Mouse (Mus musculus) limb, embryonic 11.5 days (tissue): ENCODE measurements around the gene Cpsf4. TPM values are rescaled to one million over a fixed set of nuclear protein-coding genes. Genes with fewer than 3 reads are reported as not detected.
"Not testable (repeated sequence)": the region's sequence is repeated elsewhere in the genome, so short reads cannot be mapped to it uniquely, and the experiment has no call there.

ENCODE experiments used
- ATAC-seq: fragments of 200-750 bp; cut with Nextera tagmentation; 2 replicates; pipeline ENCODE4 v1.8.0; 2017; ENCODE audit warnings: low read depth; ENCODE audit not compliant: insufficient number of reproducible peaks, low FRiP score, low TSS enrichment
- DNase-seq: peaks from one replicate; pipeline ENCODE4 v3.0.0-alpha.2; 2015; ENCODE audit warnings: low spot score
- H3K27ac ChIP-seq: fragments of 300-500 bp; sonication (generic); replicated peaks from 2 replicates; pipeline ENCODE4 v1.5.1; 2014; ENCODE audit warnings: low read depth, mild to moderate bottlenecking, low read length
- H3K27me3 ChIP-seq: fragments of 300-500 bp; sonication (generic); 2 replicates; pipeline ENCODE4 v1.6.1; 2014; ENCODE audit warnings: mild to moderate bottlenecking, low read length, mixed read lengths; ENCODE audit not compliant: control insufficient read depth, insufficient read depth
- H3K36me3 ChIP-seq: fragments of 300-500 bp; sonication (generic); 2 replicates; pipeline ENCODE4 v1.6.1; 2014; ENCODE audit warnings: mild to moderate bottlenecking, low read length, moderate library complexity, mixed read lengths; ENCODE audit not compliant: control insufficient read depth, insufficient read depth
- H3K4me1 ChIP-seq: fragments of 300-500 bp; sonication (generic); 2 replicates; pipeline ENCODE4 v1.6.1; 2014; ENCODE audit warnings: low read length, mixed read lengths; ENCODE audit not compliant: control insufficient read depth, insufficient read depth
- H3K4me2 ChIP-seq: fragments of 300-500 bp; sonication (generic); 2 replicates; pipeline ENCODE4 v1.6.1; 2014; ENCODE audit warnings: low read depth, mild to moderate bottlenecking, moderate library complexity; ENCODE audit not compliant: severe bottlenecking
- H3K4me3 ChIP-seq: fragments of 300-500 bp; sonication (generic); 2 replicates; pipeline ENCODE4 v1.5.1; 2014; ENCODE audit warnings: low read depth, low read length
- H3K9ac ChIP-seq: fragments of 300-500 bp; sonication (generic); 2 replicates; pipeline ENCODE4 v1.6.1; 2014; ENCODE audit warnings: mild to moderate bottlenecking, low read length
- H3K9me3 ChIP-seq: fragments of 300-500 bp; sonication (generic); 2 replicates; pipeline ENCODE4 v1.6.1; 2016; ENCODE audit warnings: low read length; ENCODE audit not compliant: control insufficient read depth
- WGBS: fragments of 180-500 bp; shearing (Covaris S2); extraction: QIAGEN DNeasy Blood & Tissue Kit; methylation state at CpG from one replicate; pipeline ENCODE4 v1.1.7; 2014; 5-methylcytosine and 5-hydroxymethylcytosine counted together
- polyA plus RNA-seq: library from polyadenylated mRNA; unstranded; fragments of >200 nt; fragmentation: Nextera tagmentation; extraction: Ambion mirVana; gene quantifications from 2 replicates; pipeline ENCODE4 v1.2.1, GENCODE M21; 2014

Cpsf4 gene
- polyA plus RNA-seq, 1 experiment from 2014 or later, result 39.8 TPM

DNA sequence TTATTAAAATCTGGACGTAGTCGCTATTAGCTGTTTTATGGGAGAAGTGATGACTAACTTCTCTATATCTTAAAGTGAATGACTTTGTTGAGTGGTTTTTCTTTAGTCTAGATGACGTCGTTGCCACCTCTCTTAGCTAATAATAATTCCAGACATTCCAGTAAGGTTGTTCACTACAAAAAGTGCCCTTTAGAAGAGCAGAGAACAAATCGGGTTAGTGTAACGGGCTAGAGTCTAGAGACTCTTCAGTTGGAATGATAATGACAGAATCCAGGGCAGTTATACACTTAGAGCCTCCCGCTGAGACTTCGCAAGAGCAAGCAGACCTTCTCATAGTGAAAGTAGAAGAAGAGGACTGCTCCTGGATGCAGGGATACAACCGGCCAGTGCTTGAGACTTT is 38.0 kb downstream of the Cpsf4 start:
- DNase-seq (no peak), ATAC-seq (no peak)
- 22% methylated on average over 9 of the region's 9 CpGs for WGBS
- Histone ChIP-seq H3K4me2 (peak overlapping the region; percentile 30), H3K27me3 (no peaks in the 10 kb centered on the region), H3K4me1 (peaks cover 7% of the 10 kb centered on the region), H3K9me3 (no peaks in the 10 kb centered on the region), H3K27ac (no peak overlapping the region), H3K36me3 (peaks cover 4% of the 10 kb centered on the region; the same call in 1 of the 2 replicates), H3K9ac (no peak overlapping the region), H3K4me3 (peak overlapping the region; percentile 42)

DNA sequence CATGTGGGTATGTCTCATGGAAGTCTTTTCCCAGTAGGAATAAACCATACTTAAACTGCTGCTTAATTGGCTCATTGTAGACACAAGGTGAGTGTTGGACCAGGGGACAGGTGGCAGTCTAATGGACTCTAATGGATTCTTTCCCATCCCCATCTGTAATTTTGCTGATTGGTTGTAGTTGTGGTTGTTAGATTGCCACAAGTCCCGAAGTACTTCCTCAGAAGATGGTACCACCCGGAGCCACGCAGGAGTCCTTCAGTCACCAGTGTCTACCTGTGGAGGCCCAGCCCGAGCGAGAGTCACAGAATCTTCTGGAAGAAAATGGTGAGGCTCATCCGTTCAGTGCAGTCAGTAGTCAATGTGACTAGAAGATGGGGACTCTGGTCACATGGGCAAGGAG is 40.4 kb downstream of the Cpsf4 start:
- Histone ChIP-seq H3K4me2 (no peak overlapping the region), H3K9ac (no peak overlapping the region), H3K4me3 (no peak overlapping the region), H3K9me3 (no peaks in the 10 kb centered on the region), H3K27ac (no peak overlapping the region), H3K36me3 (peaks cover 7% of the 10 kb centered on the region; the same call in 1 of the 2 replicates), H3K4me1 (peaks cover 7% of the 10 kb centered on the region), H3K27me3 (no peaks in the 10 kb centered on the region)
- 98% methylated on average over 6 of the region's 6 CpGs for WGBS
- DNase-seq, result no peak
- ATAC-seq, result no peak

DNA sequence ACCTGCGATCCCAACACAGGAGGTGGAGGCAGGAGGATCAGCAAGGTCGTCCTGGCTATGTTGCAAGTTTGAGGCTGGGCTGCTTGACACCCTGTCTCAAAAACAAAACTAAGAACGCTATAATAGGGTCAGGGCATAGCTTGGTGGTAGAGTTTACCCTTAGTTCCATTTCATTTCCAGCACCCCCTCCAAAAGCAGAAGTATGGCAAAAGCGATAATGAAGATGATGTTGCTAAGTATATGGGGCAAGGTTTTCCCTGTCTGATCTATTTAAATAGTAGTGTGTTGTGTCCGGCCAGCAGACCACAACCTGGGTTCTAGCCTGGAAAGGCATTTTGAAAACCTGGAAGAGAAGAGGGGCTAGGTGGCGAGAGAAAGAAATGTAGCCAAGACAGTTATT is 40.9 kb downstream of the Cpsf4 start:
- Histone ChIP-seq H3K27me3 (no peaks in the 10 kb centered on the region), H3K9ac (no peak overlapping the region), H3K4me2 (no peak overlapping the region), H3K9me3 (no peaks in the 10 kb centered on the region), H3K27ac (no peak overlapping the region), H3K4me3 (no peak overlapping the region), H3K4me1 (peaks cover 7% of the 10 kb centered on the region), H3K36me3 (peaks cover 7% of the 10 kb centered on the region; the same call in 1 of the 2 replicates)
- DNase-seq (no peak), ATAC-seq (no peak)
- 80% methylated on average over 5 of the region's 6 CpGs for WGBS

DNA sequence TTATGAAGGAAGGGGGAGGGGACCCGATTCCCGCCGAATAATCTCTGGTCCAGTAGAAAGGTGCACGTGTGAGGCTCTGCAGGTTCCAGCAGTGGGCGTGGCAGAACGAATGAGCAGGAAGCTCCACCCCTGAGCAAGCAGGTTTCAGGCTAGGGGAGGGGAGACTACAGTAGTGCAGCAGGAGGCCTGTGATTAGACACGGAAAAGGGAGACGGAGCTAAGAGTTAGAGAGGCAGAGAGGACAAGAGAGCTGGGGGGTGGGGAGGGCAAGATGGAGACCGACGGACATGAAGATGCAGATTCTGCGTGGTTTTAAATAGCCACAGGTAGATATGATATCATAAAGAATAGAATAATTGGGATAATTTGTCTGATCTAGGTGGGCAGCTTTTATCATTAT is 41.4 kb downstream of the Cpsf4 start:
- not testable (repeated sequence) for H3K27me3 ChIP-seq, H3K4me3 ChIP-seq, H3K9ac ChIP-seq, H3K27ac ChIP-seq, H3K9me3 ChIP-seq, H3K36me3 ChIP-seq, ATAC-seq, H3K4me2 ChIP-seq, DNase-seq, H3K4me1 ChIP-seq
- WGBS, result 45% methylated on average over 11 of the region's 11 CpGs

DNA sequence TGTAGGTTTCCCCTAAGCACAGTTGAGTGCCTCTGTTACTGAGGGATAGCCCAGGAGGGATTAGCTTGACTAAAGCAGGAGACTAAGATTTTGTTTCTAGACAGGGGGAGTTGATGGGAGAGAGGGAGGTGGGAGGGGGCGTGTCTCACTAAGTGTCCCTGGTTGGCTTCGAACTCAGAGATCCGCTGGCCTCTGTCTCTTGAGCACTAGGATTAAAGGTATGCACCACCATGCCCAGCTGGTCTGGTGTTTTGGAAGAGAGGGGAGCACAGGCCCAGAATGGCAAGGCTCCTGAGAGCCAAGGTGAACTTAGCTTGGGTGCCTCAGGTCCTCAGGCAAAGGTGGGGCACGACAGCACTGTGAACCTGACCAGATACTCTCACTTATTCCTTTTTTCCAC is 44.3 kb downstream of the Cpsf4 start:
- DNase-seq (no peak), ATAC-seq (no peak)
- 96% methylated on average over 4 of the region's 4 CpGs for WGBS
- Histone ChIP-seq H3K9me3 (no peaks in the 10 kb centered on the region), H3K4me2 (no peak overlapping the region), H3K36me3 (peaks cover 7% of the 10 kb centered on the region), H3K27ac (no peak overlapping the region), H3K4me1 (no peaks in the 10 kb centered on the region), H3K4me3 (no peak overlapping the region), H3K9ac (no peak overlapping the region), H3K27me3 (no peaks in the 10 kb centered on the region)

DNA sequence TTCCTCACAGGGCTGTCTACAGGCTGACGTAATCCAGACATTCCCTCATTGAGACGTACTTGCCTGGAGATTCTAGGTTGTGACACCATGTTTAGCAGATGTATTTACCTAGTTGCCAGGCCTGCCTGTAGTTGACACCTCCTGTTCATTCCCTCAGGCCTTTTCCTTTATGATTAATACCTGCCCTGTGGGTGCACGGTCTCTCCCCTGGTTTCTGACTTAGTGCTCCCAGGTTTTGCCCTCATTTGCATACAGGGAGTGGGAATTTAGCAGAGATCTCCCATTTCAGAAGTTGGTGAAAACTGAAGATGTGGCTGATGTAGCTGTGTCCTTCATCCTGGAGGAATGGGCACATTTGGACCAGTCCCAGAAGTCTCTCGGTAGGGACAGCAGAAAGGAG is 45.2 kb downstream of the Cpsf4 start:
- H3K9me3 ChIP-seq, result no peaks in the 10 kb centered on the region
- no peak overlapping the region for H3K4me2 ChIP-seq
- DNase-seq (no peak), ATAC-seq (no peak)
- no peaks in the 10 kb centered on the region for H3K4me1 ChIP-seq
- WGBS, result 88% methylated on average over 4 of the region's 4 CpGs
- H3K36me3 ChIP-seq, result peaks cover 3% of the 10 kb centered on the region
- no peak overlapping the region for H3K27ac ChIP-seq
- H3K27me3 ChIP-seq, result no peaks in the 10 kb centered on the region
- H3K9ac ChIP-seq, result no peak overlapping the region
- H3K4me3 ChIP-seq, result no peak overlapping the region

DNA sequence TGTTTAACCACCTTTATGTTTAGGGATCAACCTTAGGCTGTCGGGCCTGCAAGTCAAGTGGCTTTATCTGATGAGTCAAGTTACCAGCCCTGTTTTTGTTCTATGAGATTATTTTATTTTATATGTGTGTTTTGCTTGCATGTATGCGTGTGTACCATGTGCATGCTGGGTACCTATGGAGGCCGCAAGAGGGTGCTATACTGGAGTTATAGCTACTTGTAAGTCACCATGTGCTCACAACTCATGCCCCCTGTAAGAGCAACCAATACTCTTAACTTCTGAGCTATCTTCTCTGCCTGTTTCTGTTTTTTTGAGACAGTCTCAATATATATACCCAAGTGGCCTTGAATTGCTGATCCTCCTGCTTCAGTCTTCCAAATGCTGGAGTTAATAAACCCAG is 46.5 kb downstream of the Cpsf4 start:
- Histone ChIP-seq H3K4me3 (no peak overlapping the region), H3K36me3 (peaks cover 3% of the 10 kb centered on the region)
- 91% methylated on average over 3 of the region's 3 CpGs for WGBS

DNA sequence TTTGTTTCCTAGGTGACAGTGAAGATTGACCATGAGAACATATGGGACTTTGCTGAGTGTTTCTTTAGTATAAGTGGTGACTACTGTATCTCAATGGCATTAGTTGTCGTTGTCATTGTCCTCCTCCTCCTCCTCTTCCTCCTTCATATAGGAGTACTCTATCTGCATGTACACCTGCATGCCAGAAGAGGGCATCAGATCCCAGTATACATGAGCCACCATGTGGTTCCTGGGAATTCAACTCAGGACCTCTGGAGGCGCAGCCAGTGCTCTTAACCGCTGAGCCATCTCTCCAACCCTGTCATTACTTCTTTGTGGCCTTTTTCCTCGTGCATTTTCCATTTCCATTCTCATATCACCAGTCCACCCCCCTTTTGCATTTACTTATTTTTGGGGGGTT is 47.7 kb downstream of the Cpsf4 start:
- H3K36me3 ChIP-seq, result peaks cover 3% of the 10 kb centered on the region

More for the DNA sequence above, 46.5 kb downstream of the Cpsf4 start:
- Histone ChIP-seq H3K9ac (no peak overlapping the region), H3K9me3 (no peaks in the 10 kb centered on the region), H3K27ac (no peak overlapping the region), H3K27me3 (no peaks in the 10 kb centered on the region), H3K4me1 (no peaks in the 10 kb centered on the region), H3K4me2 (no peak overlapping the region)
- no peak for ATAC-seq
- DNase-seq, result no peak

DNA sequence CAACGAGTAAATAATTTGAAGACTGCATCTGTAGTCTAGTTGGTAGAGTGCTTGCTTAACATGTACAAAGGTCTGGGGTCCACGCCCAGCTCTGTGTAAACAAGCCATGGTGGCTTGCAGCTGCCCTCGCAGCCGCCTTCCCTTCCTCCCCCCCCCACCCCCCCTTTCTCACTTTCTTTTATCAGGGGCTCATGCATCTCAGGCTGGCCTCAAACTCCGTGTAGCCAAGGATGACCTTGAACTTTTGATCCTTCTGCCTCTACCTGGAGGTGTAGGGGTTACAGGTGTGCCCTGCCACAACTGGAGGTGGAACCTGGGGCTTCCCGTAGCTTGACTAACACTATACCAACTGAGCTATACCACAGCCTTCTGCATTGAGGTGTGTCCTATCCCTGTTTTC is 50.7 kb downstream of the Cpsf4 start:
- DNase-seq (no peak), ATAC-seq (no peak)
- Histone ChIP-seq H3K4me2 (no peak overlapping the region), H3K27ac (no peak overlapping the region), H3K36me3 (peaks cover 14% of the 10 kb centered on the region), H3K27me3 (no peaks in the 10 kb centered on the region), H3K9ac (no peak overlapping the region), H3K4me1 (no peaks in the 10 kb centered on the region), H3K4me3 (no peak overlapping the region), H3K9me3 (no peaks in the 10 kb centered on the region)
- WGBS, result 92% methylated on average over 6 of the region's 6 CpGs

More for the DNA sequence above, 47.7 kb downstream of the Cpsf4 start:
- ATAC-seq (no peak), DNase-seq (no peak)
- 72% methylated on average over 4 of the region's 4 CpGs for WGBS
- no peak overlapping the region for H3K4me2 ChIP-seq
- no peak overlapping the region for H3K4me3 ChIP-seq
- H3K27me3 ChIP-seq, result no peaks in the 10 kb centered on the region
- no peaks in the 10 kb centered on the region for H3K4me1 ChIP-seq
- no peak overlapping the region for H3K27ac ChIP-seq
- no peaks in the 10 kb centered on the region for H3K9me3 ChIP-seq
- H3K9ac ChIP-seq, result no peak overlapping the region
